Mouse (Mus musculus): ENCODE results near the gene Rgr. TPM values are rescaled to one million over a fixed set of nuclear protein-coding genes. Genes with fewer than 3 reads are reported as not detected.

Gene Rgr
- polyA plus RNA-seq, 1 experiment from 2014 or later = not detected

- no peak overlapping the region for H3K9ac ChIP-seq (replicated peaks; ENCODE audit: low read length)
Observed at GRCm38 (mm10) chr14:37034432-37034831, 14.3 kb downstream of the Rgr start.

GRCm38 (mm10) chr14:37033241-37033640 lies 15.5 kb downstream of the Rgr start:
- Histone ChIP-seq H3K9me3 (ENCODE audit: low read length) (no peaks in the 10 kb centered on the region), H3K4me1 (ENCODE audit: insufficient read depth, low read length) (no peaks in the 10 kb centered on the region), H3K4me3 (ENCODE audit: low read length) (no peak overlapping the region), H3K27ac (ENCODE audit: low read length) (no peak overlapping the region), H3K36me3 (ENCODE audit: insufficient read depth, low read length) (no peaks in the 10 kb centered on the region), H3K9ac (replicated peaks; ENCODE audit: low read length) (no peak overlapping the region), H3K27me3 (ENCODE audit: insufficient read depth, low read length) (no peaks in the 10 kb centered on the region), H3K4me2 (replicated peaks; ENCODE audit: low read depth, low read length) (no peak overlapping the region)
- 14% methylated on average over 7 of the region's 7 CpGs for WGBS
- no peak for ATAC-seq (ENCODE audit: low FRiP score, low TSS enrichment)

More at GRCm38 (mm10) chr14:37034432-37034831, 14.3 kb downstream of the Rgr start:
- H3K9me3 ChIP-seq (ENCODE audit: low read length) = no peaks in the 10 kb centered on the region
- H3K27ac ChIP-seq (ENCODE audit: low read length) = no peak overlapping the region
- H3K27me3 ChIP-seq (ENCODE audit: insufficient read depth, low read length) = no peaks in the 10 kb centered on the region
- ATAC-seq (ENCODE audit: low FRiP score, low TSS enrichment) = no peak
- H3K4me1 ChIP-seq (ENCODE audit: insufficient read depth, low read length) = no peaks in the 10 kb centered on the region
- 45% methylated on average over 5 of the region's 5 CpGs for WGBS
- H3K4me2 ChIP-seq (replicated peaks; ENCODE audit: low read depth, low read length) = no peak overlapping the region
- no peaks in the 10 kb centered on the region for H3K36me3 ChIP-seq (ENCODE audit: insufficient read depth, low read length)
- H3K4me3 ChIP-seq (ENCODE audit: low read length) = no peak overlapping the region

DNA sequence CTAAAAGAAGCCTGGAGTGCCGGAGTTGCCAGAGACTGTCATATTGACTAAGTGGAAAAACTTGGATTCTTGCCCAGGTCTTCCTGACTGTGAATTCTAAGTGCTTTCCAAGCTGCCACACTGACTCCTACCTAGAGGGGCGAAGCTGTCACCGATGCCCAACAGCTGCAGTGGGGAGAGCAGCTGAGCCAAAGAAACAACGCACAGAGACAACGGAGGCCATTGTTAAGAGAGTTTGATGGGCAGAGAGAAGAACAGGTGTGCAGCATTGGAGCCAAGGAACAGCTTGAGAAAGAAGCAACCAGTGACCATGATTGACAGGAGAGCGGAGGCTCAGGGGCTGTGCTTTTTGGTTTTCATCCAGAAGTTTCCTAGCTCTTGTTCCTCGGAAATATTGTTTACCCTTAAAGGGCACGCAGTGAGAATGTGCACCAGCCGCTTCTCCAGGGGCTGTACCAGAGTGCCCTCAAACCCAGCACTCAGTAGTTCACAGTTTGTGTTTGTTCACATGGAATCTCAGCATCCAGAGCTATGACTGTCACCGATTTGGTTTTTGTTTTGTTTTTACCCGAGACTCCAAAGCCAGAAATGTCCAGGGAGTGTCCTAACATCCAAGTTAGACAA lies 16.2 kb downstream of the Rgr start:
- H3K27me3 ChIP-seq (ENCODE audit: insufficient read depth, low read length) = no peaks in the 10 kb centered on the region
- 75% methylated on average over 11 of the region's 11 CpGs for WGBS
- ATAC-seq (ENCODE audit: low FRiP score, low TSS enrichment) = no peak
- H3K9me3 ChIP-seq (ENCODE audit: low read length) = no peaks in the 10 kb centered on the region
- no peaks in the 10 kb centered on the region for H3K4me1 ChIP-seq (ENCODE audit: insufficient read depth, low read length)
- no peak overlapping the region for H3K4me2 ChIP-seq (replicated peaks; ENCODE audit: low read depth, low read length)
- no peak overlapping the region for H3K9ac ChIP-seq (replicated peaks; ENCODE audit: low read length)
- H3K27ac ChIP-seq (ENCODE audit: low read length) = no peak overlapping the region
- no peak overlapping the region for H3K4me3 ChIP-seq (ENCODE audit: low read length)
- H3K36me3 ChIP-seq (ENCODE audit: insufficient read depth, low read length) = no peaks in the 10 kb centered on the region

GRCm38 (mm10) chr14:37028555-37028954 lies 20.2 kb downstream of the Rgr start:
- no peak for ATAC-seq (ENCODE audit: low FRiP score, low TSS enrichment)
- no peak overlapping the region for H3K4me2 ChIP-seq (replicated peaks; ENCODE audit: low read depth, low read length)
- no peaks in the 10 kb centered on the region for H3K9me3 ChIP-seq (ENCODE audit: low read length)
- no peaks in the 10 kb centered on the region for H3K4me1 ChIP-seq (ENCODE audit: insufficient read depth, low read length)
- H3K4me3 ChIP-seq (ENCODE audit: low read length) = no peak overlapping the region
- no peaks in the 10 kb centered on the region for H3K36me3 ChIP-seq (ENCODE audit: insufficient read depth, low read length)
- H3K9ac ChIP-seq (replicated peaks; ENCODE audit: low read length) = no peak overlapping the region
- WGBS = 86% methylated on average over 3 of the region's 3 CpGs
- no peaks in the 10 kb centered on the region for H3K27me3 ChIP-seq (ENCODE audit: insufficient read depth, low read length)
- no peak overlapping the region for H3K27ac ChIP-seq (ENCODE audit: low read length)

- Histone ChIP-seq H3K9me3 (ENCODE audit: low read length) (no peaks in the 10 kb centered on the region), H3K4me1 (ENCODE audit: insufficient read depth, low read length) (no peaks in the 10 kb centered on the region), H3K27ac (ENCODE audit: low read length) (no peak overlapping the region), H3K4me2 (replicated peaks; ENCODE audit: low read depth, low read length) (no peak overlapping the region), H3K9ac (replicated peaks; ENCODE audit: low read length) (no peak overlapping the region), H3K4me3 (ENCODE audit: low read length) (no peak overlapping the region), H3K36me3 (ENCODE audit: insufficient read depth, low read length) (no peaks in the 10 kb centered on the region), H3K27me3 (ENCODE audit: insufficient read depth, low read length) (no peaks in the 10 kb centered on the region)
- ATAC-seq (ENCODE audit: low FRiP score, low TSS enrichment) = no peak
- 92% methylated on average over 3 of the region's 3 CpGs for WGBS
Observed at GRCm38 (mm10) chr14:37027951-37028350, 20.8 kb downstream of the Rgr start.

- no peak overlapping the region for H3K27ac ChIP-seq (ENCODE audit: low read length)
- H3K27me3 ChIP-seq (ENCODE audit: insufficient read depth, low read length) = no peaks in the 10 kb centered on the region
- no peak overlapping the region for H3K9ac ChIP-seq (replicated peaks; ENCODE audit: low read length)
- H3K4me2 ChIP-seq (replicated peaks; ENCODE audit: low read depth, low read length) = no peak overlapping the region
- H3K4me1 ChIP-seq (ENCODE audit: insufficient read depth, low read length) = no peaks in the 10 kb centered on the region
- no peaks in the 10 kb centered on the region for H3K36me3 ChIP-seq (ENCODE audit: insufficient read depth, low read length)
- H3K9me3 ChIP-seq (ENCODE audit: low read length) = no peaks in the 10 kb centered on the region
- WGBS = 71% methylated on average over 4 of the region's 4 CpGs
- no peak overlapping the region for H3K4me3 ChIP-seq (ENCODE audit: low read length)
- ATAC-seq (ENCODE audit: low FRiP score, low TSS enrichment) = no peak
Observed at GRCm38 (mm10) chr14:37027248-37027933, 21.4 kb downstream of the Rgr start.

GRCm38 (mm10) chr14:37015894-37016293 lies 32.9 kb downstream of the Rgr start:
- no peaks in the 10 kb centered on the region for H3K4me1 ChIP-seq (ENCODE audit: insufficient read depth, low read length)
- H3K36me3 ChIP-seq (ENCODE audit: insufficient read depth, low read length) = no peaks in the 10 kb centered on the region
- H3K27me3 ChIP-seq (ENCODE audit: insufficient read depth, low read length) = no peaks in the 10 kb centered on the region
- ATAC-seq (ENCODE audit: low FRiP score, low TSS enrichment) = no peak
- H3K27ac ChIP-seq (ENCODE audit: low read length) = no peak overlapping the region
- H3K9ac ChIP-seq (replicated peaks; ENCODE audit: low read length) = no peak overlapping the region
- H3K4me3 ChIP-seq (ENCODE audit: low read length) = no peak overlapping the region
- H3K4me2 ChIP-seq (replicated peaks; ENCODE audit: low read depth, low read length) = no peak overlapping the region
- no peaks in the 10 kb centered on the region for H3K9me3 ChIP-seq (ENCODE audit: low read length)
- 32% methylated on average over 5 of the region's 5 CpGs for WGBS

DNA sequence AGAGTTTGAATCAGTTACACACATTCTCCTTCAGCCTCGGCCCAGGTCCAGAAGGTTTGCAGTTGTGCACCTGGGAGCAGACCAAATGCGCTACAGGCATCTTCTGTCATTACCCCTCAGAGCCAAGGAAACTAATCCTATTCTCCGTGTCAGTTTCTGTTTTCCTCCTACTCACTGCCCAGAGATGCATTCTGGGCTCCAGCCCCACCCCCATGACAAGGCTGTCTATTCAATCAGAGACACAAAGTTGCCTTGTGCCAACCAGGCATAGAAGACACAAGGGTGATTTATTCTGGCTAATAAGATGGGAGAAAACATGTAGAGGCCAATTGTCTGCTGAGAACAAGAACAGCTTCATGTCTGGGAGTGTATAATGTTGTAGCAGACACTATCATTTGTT lies 35.1 kb downstream of the Rgr start:
- no peaks in the 10 kb centered on the region for H3K4me1 ChIP-seq (ENCODE audit: insufficient read depth, low read length)
- no peak overlapping the region for H3K4me3 ChIP-seq (ENCODE audit: low read length)
- H3K9ac ChIP-seq (replicated peaks; ENCODE audit: low read length) = no peak overlapping the region
- ATAC-seq (ENCODE audit: low FRiP score, low TSS enrichment) = no peak
- H3K27ac ChIP-seq (ENCODE audit: low read length) = no peak overlapping the region
- H3K9me3 ChIP-seq (ENCODE audit: low read length) = no peaks in the 10 kb centered on the region
- no peak overlapping the region for H3K4me2 ChIP-seq (replicated peaks; ENCODE audit: low read depth, low read length)
- WGBS = 50% methylated on average over 3 of the region's 3 CpGs
- no peaks in the 10 kb centered on the region for H3K36me3 ChIP-seq (ENCODE audit: insufficient read depth, low read length)
- no peaks in the 10 kb centered on the region for H3K27me3 ChIP-seq (ENCODE audit: insufficient read depth, low read length)

DNA sequence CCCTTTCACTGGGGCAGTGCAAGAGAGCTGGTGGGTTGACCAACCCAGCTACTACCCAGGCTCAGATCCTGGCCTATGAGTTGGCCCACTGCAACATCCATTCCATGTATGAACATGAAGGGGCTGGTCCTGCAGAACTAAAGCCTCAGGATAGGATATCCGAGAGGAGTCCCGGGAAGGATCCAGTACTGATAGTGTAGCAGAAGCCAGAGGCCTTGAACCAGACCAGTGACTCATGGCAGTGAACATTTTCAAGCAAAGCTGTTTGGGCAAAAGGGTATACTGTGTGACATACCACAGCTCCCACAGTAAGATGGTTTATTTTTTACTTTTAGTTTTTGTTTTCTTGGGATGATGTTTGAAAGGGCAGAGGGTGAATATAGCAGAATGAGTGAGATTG lies 39.1 kb downstream of the Rgr start:
- ATAC-seq (ENCODE audit: low FRiP score, low TSS enrichment) = no peak
- Histone ChIP-seq H3K27me3 (ENCODE audit: insufficient read depth, low read length) (no peaks in the 10 kb centered on the region), H3K4me3 (ENCODE audit: low read length) (no peak overlapping the region), H3K9me3 (ENCODE audit: low read length) (no peaks in the 10 kb centered on the region), H3K27ac (ENCODE audit: low read length) (no peak overlapping the region), H3K36me3 (ENCODE audit: insufficient read depth, low read length) (no peaks in the 10 kb centered on the region), H3K4me1 (ENCODE audit: insufficient read depth, low read length) (no peaks in the 10 kb centered on the region), H3K4me2 (replicated peaks; ENCODE audit: low read depth, low read length) (no peak overlapping the region), H3K9ac (replicated peaks; ENCODE audit: low read length) (no peak overlapping the region)
- WGBS = 80% methylated on average over 2 of the region's 2 CpGs

GRCm38 (mm10) chr14:37006489-37006888 lies 42.3 kb downstream of the Rgr start:
- no peak for ATAC-seq (ENCODE audit: low FRiP score, low TSS enrichment)
- H3K27me3 ChIP-seq (ENCODE audit: insufficient read depth, low read length) = no peaks in the 10 kb centered on the region

More at GRCm38 (mm10) chr14:37006489-37006888, 42.3 kb downstream of the Rgr start:
- Histone ChIP-seq H3K9me3 (ENCODE audit: low read length) (no peaks in the 10 kb centered on the region), H3K4me3 (ENCODE audit: low read length) (no peak overlapping the region), H3K4me2 (replicated peaks; ENCODE audit: low read depth, low read length) (no peak overlapping the region), H3K36me3 (ENCODE audit: insufficient read depth, low read length) (no peaks in the 10 kb centered on the region), H3K4me1 (ENCODE audit: insufficient read depth, low read length) (no peaks in the 10 kb centered on the region), H3K9ac (replicated peaks; ENCODE audit: low read length) (no peak overlapping the region), H3K27ac (ENCODE audit: low read length) (no peak overlapping the region)
- 76% methylated on average over 8 of the region's 8 CpGs for WGBS
